Mouse (Mus musculus) 3134 (cell line): ENCODE data around the gene Aim2.
"Not testable (repeated sequence)": the region's sequence is repeated elsewhere in the genome, so short reads cannot be mapped to it uniquely, and the experiment has no call there.

Experiments
- DNase-seq: peaks from one replicate; pipeline ENCODE4 v3.0.0-alpha.2; 2011; ENCODE audit warnings: low spot score; ENCODE audit not compliant: insufficient read length; ENCODE audit errors: extremely low read depth

Gene Aim2

GRCm38 (mm10) chr1:173450621-173451020 lies 99.9 kb downstream of the Aim2 start:
- DNase-seq = no peak

GRCm38 (mm10) chr1:173451665-173452064 lies 101.0 kb downstream of the Aim2 start:
- DNase-seq = no peak

- peak; percentile 34 for DNase-seq
These were observed 105.6 kb downstream of the Aim2 start for GRCm38 (mm10) chr1:173456139-173456754.

- DNase-seq = peak; percentile 36
These were observed 106.1 kb downstream of the Aim2 start for GRCm38 (mm10) chr1:173456761-173457160.

- DNase-seq = not testable (repeated sequence)
These were observed 129.9 kb downstream of the Aim2 start for GRCm38 (mm10) chr1:173480399-173481181.

- DNase-seq = not testable (repeated sequence)
These were observed 130.5 kb downstream of the Aim2 start for GRCm38 (mm10) chr1:173481182-173481574.

- not testable (repeated sequence) for DNase-seq
These were observed 140.3 kb downstream of the Aim2 start, which contains the start of gene Ifi206 for GRCm38 (mm10) chr1:173490812-173491480. TSS of gene Ifi206 (minus strand) at chr1:173491041.

- DNase-seq = not testable (repeated sequence)
These were observed 140.8 kb downstream of the Aim2 start for GRCm38 (mm10) chr1:173491483-173491882.

GRCm38 (mm10) chr1:173510595-173510994 lies 159.9 kb downstream of the Aim2 start:
- DNase-seq = not testable (repeated sequence)
